20 mouse cellular contexts compared by ENCODE assay signal in the genomic region with DNA sequence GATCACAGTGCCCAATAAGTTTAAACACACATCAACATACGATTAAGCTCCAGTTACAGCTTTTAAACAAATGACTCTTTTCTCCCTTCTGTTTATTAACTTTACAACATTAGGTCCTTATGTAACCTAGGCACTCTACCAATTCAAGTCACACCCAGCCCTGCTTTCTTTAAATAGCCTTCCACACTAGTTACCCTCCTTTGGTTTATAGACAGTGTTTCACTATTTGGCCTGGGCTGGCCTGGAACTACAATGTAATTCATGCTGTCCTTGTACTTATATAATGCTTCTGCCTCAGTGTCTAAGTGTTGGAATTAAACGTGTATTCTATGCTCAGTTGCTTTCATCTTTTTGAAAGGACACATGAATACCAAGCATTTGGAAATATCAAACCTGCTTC.
"Had no signal": no experiment of that assay in that cellular context is flagged by ENCODE, and none has a peak within 500 bp of the region (broad histone marks: within the 10 kb centered on the region; RNA-seq: fewer than 3 reads in every experiment).

No protein-coding gene starts in this region.

- H3K27me3 ChIP-seq: limb, embryonic 12.5 days; limb, embryonic 15.5 days; liver, embryonic 13.5 days; midbrain, embryonic 12.5 days; midbrain, embryonic 15.5 days; neural tube, embryonic 12.5 days; neural tube, embryonic 15.5 days; stomach, embryonic 15.5 days had no signal

- H3K9ac ChIP-seq: limb, embryonic 12.5 days; limb, embryonic 15.5 days; liver, embryonic 13.5 days; midbrain, embryonic 12.5 days; midbrain, embryonic 15.5 days; neural tube, embryonic 12.5 days; neural tube, embryonic 15.5 days; stomach, embryonic 15.5 days had no signal

- H3K4me3 ChIP-seq: limb, embryonic 12.5 days; limb, embryonic 15.5 days; liver, embryonic 13.5 days; midbrain, embryonic 12.5 days; midbrain, embryonic 15.5 days; neural tube, embryonic 12.5 days; neural tube, embryonic 15.5 days; stomach, embryonic 15.5 days had no signal

- H3K9me3 ChIP-seq: limb, embryonic 12.5 days; limb, embryonic 15.5 days; liver, embryonic 13.5 days; midbrain, embryonic 12.5 days; midbrain, embryonic 15.5 days; neural tube, embryonic 12.5 days; neural tube, embryonic 15.5 days; stomach, embryonic 15.5 days had no signal

- H3K27ac ChIP-seq: limb, embryonic 12.5 days; limb, embryonic 15.5 days; liver, embryonic 13.5 days; macrophage; midbrain, embryonic 12.5 days; midbrain, embryonic 15.5 days; neural tube, embryonic 12.5 days; neural tube, embryonic 15.5 days; stomach, embryonic 15.5 days had no signal

- H3K4me2 ChIP-seq: limb, embryonic 12.5 days; limb, embryonic 15.5 days; liver, embryonic 13.5 days; midbrain, embryonic 12.5 days; midbrain, embryonic 15.5 days; neural tube, embryonic 12.5 days; neural tube, embryonic 15.5 days; stomach, embryonic 15.5 days had no signal

- DNase-seq: kidney, adult 18-20 months; kidney, adult 9 months; kidney, postnatal 14 days; kidney, postnatal 4 days; left cerebral cortex, postnatal 4 days; liver, embryonic 13.5 days; lung, adult 2 months; right cerebral cortex, adult 18-20 months; right cerebral cortex, postnatal 14 days; right cerebral cortex, postnatal 4 days; spleen, adult 18-20 months; thymus, postnatal 25 days had no signal

- ATAC-seq: midbrain, embryonic 15.5 days had no signal
